Mouse (Mus musculus): ENCODE data around the gene Celf2. TPM values are rescaled to one million over a fixed set of nuclear protein-coding genes. Genes with fewer than 3 reads are reported as not detected.
A peak's percentile ranks its signal among the peaks of the same experiment; 100 is the strongest.

Celf2 gene
- polyA plus RNA-seq, 1 experiment from 2014 or later, result 16.5 TPM

GRCm38 (mm10) chr2:7082376-7083025, 426.9 kb downstream of the Celf2 start:
- 73% methylated on average over 9 of the region's 9 CpGs for WGBS
- Histone ChIP-seq H3K9ac (replicated peaks; ENCODE audit: low read length) (no peak overlapping the region), H3K4me3 (ENCODE audit: low read length) (no peak overlapping the region), H3K9me3 (ENCODE audit: low read length) (0 out of 2 replicates have a peak, but pooled peaks cover 2% of the 10 kb centered on the region), H3K27me3 (ENCODE audit: insufficient read depth, low read length) (no peaks in the 10 kb centered on the region), H3K4me2 (replicated peaks; ENCODE audit: low read depth, low read length) (no peak overlapping the region), H3K4me1 (ENCODE audit: insufficient read depth, low read length) (0 out of 2 replicates have a peak, but pooled peaks cover 16% of the 10 kb centered on the region), H3K27ac (ENCODE audit: low read length) (no peak overlapping the region), H3K36me3 (ENCODE audit: insufficient read depth, low read length) (no peaks in the 10 kb centered on the region)
- ATAC-seq (ENCODE audit: low FRiP score, low TSS enrichment), result no peak

- 16% methylated on average over 28 of the region's 28 CpGs for WGBS
- peak; percentile 77; the same call in 1 of the 2 replicates for ATAC-seq (ENCODE audit: low FRiP score, low TSS enrichment)
- peak overlapping the region; percentile 61 for H3K9ac ChIP-seq (replicated peaks; ENCODE audit: low read length)
These were observed 428.3 kb downstream of the Celf2 start for GRCm38 (mm10) chr2:7080794-7081783.

GRCm38 (mm10) chr2:7080086-7080485, 429.3 kb downstream of the Celf2 start:
- Histone ChIP-seq H3K27ac (ENCODE audit: low read length) (no peak overlapping the region), H3K36me3 (ENCODE audit: insufficient read depth, low read length) (0 out of 2 replicates have a peak, but pooled peaks cover 4% of the 10 kb centered on the region), H3K4me1 (ENCODE audit: insufficient read depth, low read length) (0 out of 2 replicates have a peak, but pooled peaks cover 16% of the 10 kb centered on the region), H3K27me3 (ENCODE audit: insufficient read depth, low read length) (no peaks in the 10 kb centered on the region), H3K9ac (replicated peaks; ENCODE audit: low read length) (no peak overlapping the region), H3K4me2 (replicated peaks; ENCODE audit: low read depth, low read length) (no peak overlapping the region), H3K9me3 (ENCODE audit: low read length) (peaks cover 18% of the 10 kb centered on the region), H3K4me3 (ENCODE audit: low read length) (no peak overlapping the region)
- no peak for ATAC-seq (ENCODE audit: low FRiP score, low TSS enrichment)
- WGBS, result 71% methylated on average over 7 of the region's 7 CpGs

More at GRCm38 (mm10) chr2:7080794-7081783, 428.3 kb downstream of the Celf2 start:
- H3K27me3 ChIP-seq (ENCODE audit: insufficient read depth, low read length), result no peaks in the 10 kb centered on the region
- 0 out of 2 replicates have a peak, but pooled peaks cover 16% of the 10 kb centered on the region for H3K4me1 ChIP-seq (ENCODE audit: insufficient read depth, low read length)
- H3K4me2 ChIP-seq (replicated peaks; ENCODE audit: low read depth, low read length), result peak overlapping the region; percentile 47
- 0 out of 2 replicates have a peak, but pooled peaks cover 4% of the 10 kb centered on the region for H3K36me3 ChIP-seq (ENCODE audit: insufficient read depth, low read length)
- H3K9me3 ChIP-seq (ENCODE audit: low read length), result peaks cover 13% of the 10 kb centered on the region
- no peak overlapping the region; the same call in 1 of the 2 replicates for H3K27ac ChIP-seq (ENCODE audit: low read length)
- peak overlapping the region; percentile 26 for H3K4me3 ChIP-seq (ENCODE audit: low read length)

GRCm38 (mm10) chr2:7079390-7079789, 430.0 kb downstream of the Celf2 start:
- Histone ChIP-seq H3K4me1 (ENCODE audit: insufficient read depth, low read length) (0 out of 2 replicates have a peak, but pooled peaks cover 16% of the 10 kb centered on the region), H3K9ac (replicated peaks; ENCODE audit: low read length) (no peak overlapping the region), H3K4me3 (ENCODE audit: low read length) (no peak overlapping the region), H3K27ac (ENCODE audit: low read length) (no peak overlapping the region), H3K27me3 (ENCODE audit: insufficient read depth, low read length) (no peaks in the 10 kb centered on the region), H3K36me3 (ENCODE audit: insufficient read depth, low read length) (0 out of 2 replicates have a peak, but pooled peaks cover 4% of the 10 kb centered on the region), H3K9me3 (ENCODE audit: low read length) (peaks cover 19% of the 10 kb centered on the region), H3K4me2 (replicated peaks; ENCODE audit: low read depth, low read length) (no peak overlapping the region)
- ATAC-seq (ENCODE audit: low FRiP score, low TSS enrichment), result no peak
- 85% methylated on average over 2 of the region's 2 CpGs for WGBS

- Histone ChIP-seq H3K9ac (replicated peaks; ENCODE audit: low read length) (no peak overlapping the region), H3K4me1 (ENCODE audit: insufficient read depth, low read length) (peaks cover 21% of the 10 kb centered on the region; the same call in 1 of the 2 replicates), H3K4me3 (ENCODE audit: low read length) (no peak overlapping the region), H3K9me3 (ENCODE audit: low read length) (peaks cover 19% of the 10 kb centered on the region), H3K27ac (ENCODE audit: low read length) (no peak overlapping the region), H3K27me3 (ENCODE audit: insufficient read depth, low read length) (no peaks in the 10 kb centered on the region), H3K4me2 (replicated peaks; ENCODE audit: low read depth, low read length) (no peak overlapping the region), H3K36me3 (ENCODE audit: insufficient read depth, low read length) (0 out of 2 replicates have a peak, but pooled peaks cover 4% of the 10 kb centered on the region)
- WGBS, result 29% methylated on average over 3 of the region's 3 CpGs
- ATAC-seq (ENCODE audit: low FRiP score, low TSS enrichment), result peak; percentile 50; the same call in 1 of the 2 replicates
These were observed 435.6 kb downstream of the Celf2 start for GRCm38 (mm10) chr2:7073730-7074129.

GRCm38 (mm10) chr2:7072344-7073265, 436.8 kb downstream of the Celf2 start:
- peaks cover 18% of the 10 kb centered on the region for H3K9me3 ChIP-seq (ENCODE audit: low read length)
- H3K27me3 ChIP-seq (ENCODE audit: insufficient read depth, low read length), result no peaks in the 10 kb centered on the region
- H3K4me1 ChIP-seq (ENCODE audit: insufficient read depth, low read length), result peaks cover 21% of the 10 kb centered on the region; the same call in 1 of the 2 replicates
- no peak for ATAC-seq (ENCODE audit: low FRiP score, low TSS enrichment)
- WGBS, result 57% methylated on average over 5 of the region's 5 CpGs
- H3K4me3 ChIP-seq (ENCODE audit: low read length), result no peak overlapping the region
- 0 out of 2 replicates have a peak, but pooled peaks cover 4% of the 10 kb centered on the region for H3K36me3 ChIP-seq (ENCODE audit: insufficient read depth, low read length)
- H3K27ac ChIP-seq (ENCODE audit: low read length), result no peak overlapping the region
- H3K9ac ChIP-seq (replicated peaks; ENCODE audit: low read length), result no peak overlapping the region
- no peak overlapping the region for H3K4me2 ChIP-seq (replicated peaks; ENCODE audit: low read depth, low read length)

GRCm38 (mm10) chr2:7069458-7069857, 439.9 kb downstream of the Celf2 start:
- Histone ChIP-seq H3K4me1 (ENCODE audit: insufficient read depth, low read length) (peaks cover 21% of the 10 kb centered on the region; the same call in 1 of the 2 replicates), H3K4me3 (ENCODE audit: low read length) (no peak overlapping the region), H3K4me2 (replicated peaks; ENCODE audit: low read depth, low read length) (no peak overlapping the region), H3K27ac (ENCODE audit: low read length) (peak overlapping the region; percentile 10; the same call in 1 of the 2 replicates), H3K9ac (replicated peaks; ENCODE audit: low read length) (no peak overlapping the region), H3K36me3 (ENCODE audit: insufficient read depth, low read length) (no peaks in the 10 kb centered on the region), H3K9me3 (ENCODE audit: low read length) (no peaks in the 10 kb centered on the region), H3K27me3 (ENCODE audit: insufficient read depth, low read length) (no peaks in the 10 kb centered on the region)
- peak; percentile 58; the same call in 1 of the 2 replicates for ATAC-seq (ENCODE audit: low FRiP score, low TSS enrichment)
- WGBS, result 11% methylated on average over 3 of the region's 3 CpGs

- Histone ChIP-seq H3K9me3 (ENCODE audit: low read length) (no peaks in the 10 kb centered on the region), H3K4me3 (ENCODE audit: low read length) (no peak overlapping the region), H3K4me1 (ENCODE audit: insufficient read depth, low read length) (peaks cover 26% of the 10 kb centered on the region), H3K4me2 (replicated peaks; ENCODE audit: low read depth, low read length) (no peak overlapping the region), H3K9ac (replicated peaks; ENCODE audit: low read length) (no peak overlapping the region), H3K36me3 (ENCODE audit: insufficient read depth, low read length) (no peaks in the 10 kb centered on the region), H3K27ac (ENCODE audit: low read length) (no peak overlapping the region), H3K27me3 (ENCODE audit: insufficient read depth, low read length) (no peaks in the 10 kb centered on the region)
- ATAC-seq (ENCODE audit: low FRiP score, low TSS enrichment), result no peak
- 87% methylated on average over 6 of the region's 6 CpGs for WGBS
These were observed 441.1 kb downstream of the Celf2 start for GRCm38 (mm10) chr2:7068281-7068680.

Data from kidney, embryonic 16.5 days (tissue).